Mouse (Mus musculus) MEL-GATA-1-ER (cell line): ENCODE results near the gene Olfr1161.
"Not testable (repeated sequence)": the region's sequence is repeated elsewhere in the genome, so short reads cannot be mapped to it uniquely, and the experiment has no call there.

Source experiments
- DNase-seq: peaks from one replicate; pipeline ENCODE4 v3.0.0-alpha.2; 2012; ENCODE audit warnings: low read depth; ENCODE audit errors: extremely low read depth

Olfr1161 gene

DNA sequence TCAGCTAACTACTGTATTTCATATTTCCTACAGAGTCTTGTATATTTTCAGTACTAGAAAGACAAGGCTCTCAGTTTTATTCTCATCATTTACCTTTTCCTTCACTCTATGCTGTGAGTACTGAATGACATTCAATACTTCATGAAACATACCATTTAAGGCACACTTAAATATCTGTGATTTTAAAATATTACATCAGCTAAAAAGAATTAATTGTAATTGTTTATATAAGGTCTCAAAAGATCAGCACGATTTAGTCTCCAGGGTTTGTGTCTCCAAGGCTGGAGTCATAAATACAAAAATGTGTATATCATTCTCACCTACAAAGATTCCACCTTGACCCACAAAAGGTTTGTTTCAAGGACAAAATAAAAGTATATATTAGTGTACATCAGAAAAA, at the start of gene Olfr1161:
TSS of gene Olfr1161 (plus strand) at position 301 of the 400 bp plus-strand sequence.
- not testable (repeated sequence) for DNase-seq

DNA sequence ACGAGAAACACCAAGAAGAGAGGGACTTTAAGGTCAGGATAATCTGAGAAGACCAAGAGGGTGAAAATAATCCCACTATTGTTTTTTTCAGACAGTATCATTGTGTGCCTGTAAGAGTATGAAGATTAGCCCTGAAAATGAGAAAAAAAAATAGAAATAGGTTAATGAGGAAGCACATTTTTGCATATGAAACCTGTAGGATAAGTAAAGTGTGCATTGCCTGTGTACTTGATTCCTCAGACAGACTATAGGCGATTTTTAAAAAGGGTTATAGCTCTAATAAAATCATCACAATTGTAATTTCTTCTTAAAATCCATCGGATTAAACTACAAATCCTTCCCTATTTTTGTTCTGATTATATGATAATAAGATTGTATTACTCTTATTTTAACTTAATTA, 48.0 kb upstream of the Olfr1161 start, which contains the start of gene Olfr74:
TSS of gene Olfr74 (minus strand) at position 101 of the 400 bp plus-strand sequence.
- DNase-seq: no peak

DNA sequence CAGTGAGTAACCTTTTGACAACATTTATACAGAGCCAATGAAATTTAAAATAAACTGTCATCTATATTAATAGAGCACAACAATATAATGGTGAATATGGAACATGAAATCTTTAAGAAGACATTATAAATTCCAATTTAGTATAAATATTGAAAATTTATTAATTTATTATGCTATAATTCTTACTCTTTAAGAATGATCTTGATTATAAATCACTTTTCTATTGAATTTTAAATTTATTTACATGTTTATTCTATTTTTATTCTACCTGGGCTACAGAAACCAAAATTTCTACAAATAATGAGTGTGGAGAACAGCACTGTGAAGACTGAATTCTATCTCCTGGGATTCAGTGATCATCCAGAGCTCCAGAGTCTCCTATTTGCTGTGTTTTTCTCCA, 32.8 kb upstream of the Olfr1161 start, which contains the start of gene Olfr1158:
TSS of gene Olfr1158 (plus strand) at position 301 of the 400 bp plus-strand sequence.
- no peak for DNase-seq

DNA sequence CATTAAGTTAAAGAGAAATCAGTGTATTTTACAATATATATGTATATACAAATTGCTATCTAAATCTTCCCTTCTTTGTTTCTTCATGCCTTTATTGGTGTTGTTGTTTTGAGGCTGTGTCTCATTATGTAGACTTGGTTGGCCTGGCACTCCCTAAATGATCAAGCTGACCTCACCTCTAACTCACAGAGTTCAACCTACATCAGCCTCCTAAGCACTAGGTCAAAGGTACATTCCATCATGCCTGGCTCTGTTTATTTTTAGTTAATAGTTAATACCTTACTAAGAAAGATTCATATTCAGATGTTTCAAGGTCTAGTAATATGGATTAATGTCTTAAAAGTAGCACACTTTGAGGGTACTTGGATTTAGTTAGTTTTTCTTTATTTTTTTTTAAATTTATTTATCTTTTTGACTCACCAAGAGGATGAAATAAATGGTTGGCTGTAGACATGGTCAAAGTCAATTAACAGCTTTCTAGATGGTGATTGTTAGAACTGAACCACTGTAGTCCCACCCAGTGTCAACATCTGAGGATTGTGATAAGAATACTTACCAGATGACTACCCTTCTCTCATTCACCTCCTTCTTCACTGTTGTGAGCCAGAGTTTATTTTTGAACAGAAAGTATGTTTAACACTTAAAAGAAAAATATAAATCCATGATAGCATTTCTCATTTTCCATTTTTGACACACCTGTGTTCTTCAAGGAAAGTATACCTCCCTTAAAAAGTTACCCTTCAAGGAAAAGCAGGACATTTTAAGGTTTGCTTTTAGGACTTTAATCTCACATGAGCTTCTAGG, 14.9 kb upstream of the Olfr1161 start, which contains the start of gene Olfr1160:
TSS of gene Olfr1160 (minus strand) at position 754 of the 804 bp plus-strand sequence.
- no peak for DNase-seq

DNA sequence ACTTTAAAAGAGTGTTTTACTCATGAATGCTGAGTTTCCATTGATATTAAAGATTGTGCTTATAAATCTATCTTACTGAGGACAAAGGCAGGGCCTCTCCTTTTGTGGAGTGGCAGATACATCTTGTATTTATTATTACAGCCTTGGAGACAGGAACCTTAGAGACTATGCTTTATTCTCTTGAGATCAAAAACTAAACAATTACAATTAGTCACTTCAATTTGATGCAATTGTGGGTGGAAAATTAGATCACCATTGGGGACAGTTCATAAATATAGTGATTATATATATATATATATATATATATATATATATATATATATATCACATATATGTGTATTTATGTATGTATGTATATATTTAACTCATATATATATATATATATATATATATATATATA, 15.0 kb downstream of the Olfr1161 start, which contains the start of gene Olfr73:
TSS of gene Olfr73 (minus strand) at position 101 of the 400 bp plus-strand sequence.
- DNase-seq: no peak

DNA sequence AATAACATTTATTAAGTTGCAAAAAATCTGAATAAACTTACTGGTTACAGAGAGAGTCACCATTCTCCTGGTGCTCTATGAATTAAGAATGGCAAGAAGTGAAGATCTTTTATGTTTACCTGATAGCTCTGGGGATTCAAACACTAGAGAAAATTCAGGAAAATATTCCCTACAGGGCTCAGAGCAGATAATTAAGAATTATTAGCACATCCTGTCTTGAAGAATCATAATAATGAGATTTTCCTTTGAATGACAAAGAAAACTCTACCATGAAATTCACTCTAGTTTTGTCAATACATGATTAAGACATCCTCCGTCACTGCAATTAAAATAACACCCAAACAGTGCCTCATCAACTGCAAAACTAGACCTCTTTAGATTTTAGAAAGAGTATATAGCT, 28.5 kb downstream of the Olfr1161 start, which contains the start of gene Olfr1162:
TSS of gene Olfr1162 (minus strand) at position 101 of the 400 bp plus-strand sequence.
- no peak for DNase-seq

DNA sequence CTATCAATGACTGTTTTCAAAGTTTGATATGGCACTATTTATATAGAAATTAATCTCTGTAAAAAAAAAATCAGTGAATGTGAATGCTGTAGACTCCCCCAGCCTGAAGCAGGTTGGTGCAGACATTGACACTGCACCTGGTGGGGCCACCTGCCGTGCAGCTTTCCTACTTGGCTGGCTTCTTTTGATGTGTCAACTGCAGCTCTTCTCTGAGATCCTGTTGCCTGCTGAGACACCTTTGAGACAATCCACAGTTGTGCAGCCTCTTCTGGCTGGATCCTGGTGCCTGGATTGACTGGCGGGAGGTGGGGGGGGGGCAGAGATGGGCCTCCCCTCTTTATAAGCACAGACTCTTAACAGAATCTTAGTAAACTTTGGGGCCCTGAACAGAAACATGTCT, 41.0 kb downstream of the Olfr1161 start:
- DNase-seq: no peak

DNA sequence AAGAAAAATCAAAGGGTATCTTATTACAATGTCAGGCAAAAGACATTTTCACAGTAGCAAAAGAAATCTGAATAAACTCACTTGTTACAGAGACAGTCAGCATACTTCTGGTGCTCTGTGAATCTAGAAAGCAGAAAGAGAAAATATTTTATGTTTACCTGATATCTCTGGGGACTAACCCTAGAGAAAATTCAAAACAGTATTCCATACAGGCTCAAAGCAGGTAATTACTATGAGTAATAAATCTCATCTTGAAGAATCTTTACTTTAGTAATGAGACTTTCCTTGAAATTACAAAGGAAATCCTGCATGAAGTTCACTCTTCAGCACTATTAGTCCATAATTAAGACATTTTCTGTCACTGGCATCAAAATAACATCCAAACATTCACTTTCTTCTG, 49.2 kb downstream of the Olfr1161 start, which contains the start of gene Olfr1163:
TSS of gene Olfr1163 (minus strand) at position 101 of the 400 bp plus-strand sequence.
- DNase-seq: no peak
